Mouse (Mus musculus) lung, postnatal 36 days (tissue): ENCODE measurements around the gene Prrxl1.

ENCODE experiments used
- DNase-seq: peaks from one replicate; pipeline ENCODE4 v3.0.0; 2022; ENCODE audit warnings: mixed read lengths

Prrxl1 gene

DNA sequence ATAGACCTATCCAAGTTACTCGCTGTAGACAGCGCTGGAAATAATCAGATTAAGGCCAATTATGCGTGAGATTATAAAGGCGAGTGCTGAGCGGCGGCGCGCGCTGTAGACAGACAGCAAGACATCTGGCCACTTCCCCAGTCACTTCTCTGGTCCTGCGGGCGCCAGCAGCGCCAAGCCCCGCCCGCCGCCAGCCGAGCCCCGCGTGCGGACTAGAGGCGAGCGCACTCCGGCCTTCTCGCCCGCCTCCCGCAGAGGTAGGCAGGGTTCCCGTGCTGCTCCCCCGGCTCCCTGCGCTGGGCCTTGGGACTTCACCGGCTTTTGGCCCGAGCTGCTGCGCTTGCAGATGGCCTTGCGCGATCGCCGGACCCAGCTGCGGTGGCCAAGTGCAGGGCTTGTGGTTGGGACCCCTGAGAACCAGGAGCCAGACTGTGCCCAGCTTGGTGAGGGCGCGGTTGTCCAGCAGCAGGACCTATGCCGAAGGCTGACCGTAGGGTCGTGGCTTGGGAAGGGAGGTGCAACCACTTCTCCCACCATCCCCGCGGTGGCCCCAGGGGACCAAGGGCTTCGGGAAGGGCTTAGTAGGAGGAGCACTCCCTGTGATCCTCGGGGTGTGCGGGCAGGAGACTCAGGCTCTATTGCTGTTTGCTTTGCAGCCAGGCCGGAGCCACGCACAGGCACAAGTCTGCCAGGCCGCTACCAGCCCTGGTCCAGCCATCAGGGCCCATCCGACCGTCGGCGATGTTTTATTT lies at the start of gene Prrxl1:
Gene Prrxl1, plus strand, starts transcription at position 118 of the 752 bp plus-strand sequence.
- DNase-seq = no peak

GRCm38 (mm10) chr14:32551854-32552253 lies 47.4 kb upstream of the Prrxl1 start:
- DNase-seq = no peak

DNA sequence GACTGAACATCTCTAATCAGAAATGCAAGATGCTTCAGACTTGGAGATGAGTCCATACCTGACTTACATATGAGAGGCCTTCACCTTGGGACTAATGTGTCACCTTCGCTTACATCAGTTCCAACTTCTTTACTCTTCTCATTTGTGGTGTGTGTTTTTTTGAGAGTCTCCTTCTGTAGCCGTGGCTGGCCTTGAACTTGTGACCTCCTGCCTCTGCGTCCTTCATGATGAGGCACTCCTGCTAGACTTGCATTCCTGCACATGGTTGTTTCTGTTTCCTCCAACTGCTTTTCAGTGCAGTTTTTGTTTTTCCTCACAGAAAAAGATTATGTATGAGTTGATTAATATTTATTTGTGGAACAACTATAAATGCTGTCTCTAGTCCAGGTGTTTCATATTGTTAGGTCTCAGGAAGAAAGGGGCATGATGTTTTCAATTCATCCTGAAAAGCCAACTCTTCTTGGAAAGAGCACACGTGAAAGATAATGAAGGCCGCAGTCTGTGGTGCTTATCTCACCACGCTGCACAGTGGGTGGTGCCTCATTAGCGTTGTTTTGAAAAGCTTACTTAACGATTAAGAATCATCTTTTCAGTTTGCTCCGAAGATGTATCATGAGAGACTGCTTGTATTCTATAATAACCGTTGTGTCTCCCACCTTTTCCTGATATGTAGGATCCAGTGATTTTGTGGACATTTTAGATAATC lies 45.9 kb upstream of the Prrxl1 start:
- no peak for DNase-seq

- DNase-seq = no peak
These were observed 44.2 kb upstream of the Prrxl1 start for GRCm38 (mm10) chr14:32554860-32555526.

- no peak for DNase-seq
These were observed 37.8 kb upstream of the Prrxl1 start for GRCm38 (mm10) chr14:32561428-32561827.

GRCm38 (mm10) chr14:32563661-32564060 lies 35.5 kb upstream of the Prrxl1 start:
- DNase-seq = no peak

GRCm38 (mm10) chr14:32572519-32572918 lies 26.7 kb upstream of the Prrxl1 start:
- no peak for DNase-seq

DNA sequence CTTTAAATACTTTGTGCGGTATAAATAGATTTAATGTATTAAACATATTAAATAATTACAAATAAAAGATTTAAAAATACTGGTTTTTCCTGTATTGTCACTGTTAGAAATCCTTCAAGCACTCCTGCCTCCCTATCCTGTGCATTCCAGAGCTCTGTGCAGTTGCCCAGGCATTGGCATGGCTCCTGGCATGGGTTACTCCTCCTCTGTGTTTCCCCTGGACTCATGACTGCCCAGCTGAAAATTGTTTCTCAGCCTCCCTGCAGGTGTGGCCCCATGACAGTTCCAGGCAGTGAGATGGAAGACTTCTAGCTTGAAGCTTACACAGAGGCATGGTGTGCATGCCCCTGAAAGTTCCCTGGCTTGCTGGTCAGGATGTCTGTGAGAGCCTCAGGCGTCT lies 20.8 kb upstream of the Prrxl1 start:
- no peak for DNase-seq

DNA sequence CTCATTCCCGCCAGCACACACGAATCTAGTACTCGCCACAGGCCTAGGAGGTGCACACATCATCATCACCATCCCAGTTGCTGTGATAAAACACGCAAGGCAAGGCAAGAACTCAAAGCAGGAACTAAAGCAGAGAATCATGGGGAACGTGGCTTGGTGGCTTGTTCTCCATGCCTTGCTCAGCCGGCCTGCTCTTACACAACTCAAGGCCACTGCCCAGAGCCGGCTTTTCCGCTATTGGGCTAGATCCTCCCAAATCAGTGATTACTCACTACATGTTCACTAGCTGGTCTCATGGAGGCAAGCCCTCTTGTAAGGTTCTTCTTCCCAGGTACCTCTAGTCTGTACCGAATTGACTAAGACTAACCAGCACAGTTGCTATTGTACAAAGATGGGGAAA lies 15.5 kb upstream of the Prrxl1 start:
- DNase-seq = no peak

DNA sequence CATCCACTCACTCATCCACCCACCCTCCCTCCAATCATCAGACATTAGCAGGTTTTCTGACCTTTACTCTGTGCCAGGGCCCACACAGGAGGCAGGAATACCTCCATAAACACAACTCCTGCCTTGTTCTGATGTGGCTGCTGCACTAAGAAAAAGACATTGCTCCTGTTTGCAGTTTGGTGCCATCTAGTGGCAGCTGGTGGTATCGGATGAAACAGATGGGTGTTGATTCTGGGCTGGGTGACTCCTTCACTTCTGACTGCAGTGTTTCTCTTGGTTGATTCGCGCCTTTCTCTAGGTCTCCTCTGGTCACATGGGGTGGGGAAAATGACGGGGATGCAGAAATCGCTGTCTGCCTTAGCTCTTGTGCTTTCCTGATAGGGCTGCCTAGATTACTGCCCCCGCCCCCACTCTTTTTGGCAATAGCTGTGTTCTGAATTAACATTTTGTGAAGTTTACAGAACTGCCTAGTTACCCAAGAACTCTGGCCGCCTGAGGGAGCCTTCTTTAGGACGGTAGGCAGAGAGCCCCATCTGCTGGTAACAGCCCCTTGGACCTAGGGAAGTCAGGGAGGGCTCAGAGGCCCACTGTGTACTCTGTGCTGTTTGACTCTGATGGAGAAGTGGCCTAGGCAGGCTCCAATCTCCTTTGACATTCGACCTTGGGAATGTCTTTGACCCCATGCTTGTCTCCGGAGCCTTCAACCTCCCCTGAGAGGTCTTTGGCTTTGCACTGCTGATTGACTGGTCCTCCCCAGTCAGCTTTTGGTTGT lies 12.0 kb upstream of the Prrxl1 start:
- peak; percentile 82 for DNase-seq

DNA sequence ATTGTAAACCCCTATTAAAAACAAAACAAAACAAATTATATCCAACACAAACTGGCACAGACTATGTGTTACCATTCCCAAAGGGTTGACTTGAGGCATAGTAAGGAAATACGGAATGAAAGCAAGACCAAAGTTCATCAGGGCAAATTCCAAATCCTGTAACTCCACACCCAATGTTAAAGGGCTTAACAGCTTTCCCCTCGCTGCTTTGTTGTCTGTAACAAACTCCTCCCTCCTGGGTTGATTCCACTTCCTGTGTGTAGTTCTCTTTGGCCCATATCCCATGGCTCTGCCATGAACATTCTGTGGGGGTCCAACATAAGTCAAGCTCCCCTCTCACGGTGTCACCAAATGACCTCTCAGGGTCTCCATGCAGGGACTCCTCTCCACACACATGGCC lies 8.8 kb upstream of the Prrxl1 start:
- no peak for DNase-seq

GRCm38 (mm10) chr14:32597232-32598231 lies 1.7 kb upstream of the Prrxl1 start:
- peak; percentile 48 for DNase-seq

GRCm38 (mm10) chr14:32598437-32599219 lies 579 bp upstream of the Prrxl1 start:
- no peak for DNase-seq

- no peak for DNase-seq
These were observed 903 bp downstream of the Prrxl1 start for GRCm38 (mm10) chr14:32600110-32600509.

DNA sequence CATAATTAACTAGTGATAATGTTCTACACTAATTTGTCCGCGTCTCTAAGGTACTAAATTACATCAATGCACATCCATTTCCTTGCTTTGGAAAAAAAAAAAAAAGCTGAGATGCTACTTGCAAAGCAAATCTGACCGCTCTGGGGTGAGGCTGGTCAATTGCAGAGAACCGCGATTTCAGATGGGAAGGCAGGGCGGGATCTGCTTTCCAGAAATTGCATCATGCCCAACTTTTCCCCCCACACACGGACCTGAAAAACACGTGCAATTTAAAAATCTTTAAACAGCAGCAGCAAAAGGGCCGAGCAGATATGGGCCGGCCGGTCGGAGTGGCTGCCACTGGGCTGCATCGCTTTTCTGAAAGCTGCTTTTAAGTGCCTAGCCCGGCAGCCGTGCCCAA lies 6.3 kb downstream of the Prrxl1 start:
- DNase-seq = no peak

DNA sequence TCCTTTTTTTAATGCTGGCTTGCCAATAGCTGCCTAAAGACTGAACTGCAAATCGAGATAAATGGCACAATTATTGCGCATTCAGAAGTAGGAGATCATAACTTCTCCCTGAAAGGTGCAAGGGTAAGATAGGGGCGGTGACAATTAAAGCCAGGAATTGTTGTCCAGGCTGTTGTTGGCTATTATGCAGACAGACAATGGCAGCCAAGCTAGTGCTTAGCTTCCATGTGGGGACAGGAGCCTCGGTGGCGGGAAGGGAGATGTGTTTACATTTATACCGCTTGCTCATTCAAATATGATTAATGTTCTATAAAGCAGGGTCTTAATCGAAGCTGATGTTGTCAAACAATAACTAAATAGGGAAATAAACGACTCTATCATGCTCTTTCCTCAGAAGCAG lies 7.1 kb downstream of the Prrxl1 start:
- DNase-seq = no peak

- peak; percentile 21 for DNase-seq
These were observed 10.2 kb downstream of the Prrxl1 start for GRCm38 (mm10) chr14:32609392-32609791.

DNA sequence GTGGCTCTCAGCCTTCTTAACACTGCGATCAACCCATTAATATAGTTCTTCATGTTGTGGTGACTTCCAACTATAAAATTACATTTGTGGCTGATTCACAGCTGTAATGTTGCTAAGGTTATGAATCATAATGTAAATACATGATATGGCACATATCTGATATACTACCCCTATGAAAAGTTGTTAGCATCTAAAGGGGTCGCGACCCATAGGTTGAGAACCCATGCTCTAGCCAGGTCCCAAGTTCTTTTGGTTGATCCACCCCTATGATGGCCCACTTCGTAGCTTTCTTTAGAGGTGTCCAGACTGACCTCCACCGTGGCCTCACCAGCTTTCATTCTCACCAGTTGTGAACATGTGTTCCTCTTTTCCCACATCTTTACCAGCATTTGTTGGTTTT lies 18.0 kb downstream of the Prrxl1 start:
- no peak for DNase-seq

GRCm38 (mm10) chr14:32624245-32624644 lies 25.0 kb downstream of the Prrxl1 start:
- DNase-seq = no peak

GRCm38 (mm10) chr14:32624811-32625210 lies 25.6 kb downstream of the Prrxl1 start:
- DNase-seq = no peak

DNA sequence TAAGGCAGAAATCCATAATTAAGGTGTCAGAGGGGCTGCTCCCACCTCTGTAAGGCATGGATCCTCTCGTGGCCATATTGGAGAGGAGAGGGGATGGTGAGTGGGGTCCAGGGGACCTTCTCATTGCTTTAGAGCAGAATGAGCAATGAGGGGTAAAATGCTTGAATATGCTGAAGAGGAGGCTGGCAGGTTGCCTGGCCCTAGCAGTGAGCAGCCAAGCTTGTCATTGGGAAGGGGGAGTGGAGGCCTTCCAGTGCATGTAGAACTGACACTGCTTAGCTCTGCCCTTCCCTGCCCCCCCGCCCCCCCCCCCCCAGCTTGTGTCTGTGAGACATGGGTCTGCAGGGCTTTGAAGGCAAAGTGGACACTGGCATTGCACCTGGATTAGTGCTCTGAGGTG lies 28.1 kb downstream of the Prrxl1 start:
- no peak for DNase-seq
